Mouse (Mus musculus): Measurements from ENCODE around the gene Myom1. TPM values are rescaled to one million over a fixed set of nuclear protein-coding genes. Genes with fewer than 3 reads are reported as not detected.

Myom1 gene
- polyA plus RNA-seq, 1 experiment = 1.5 TPM

DNA sequence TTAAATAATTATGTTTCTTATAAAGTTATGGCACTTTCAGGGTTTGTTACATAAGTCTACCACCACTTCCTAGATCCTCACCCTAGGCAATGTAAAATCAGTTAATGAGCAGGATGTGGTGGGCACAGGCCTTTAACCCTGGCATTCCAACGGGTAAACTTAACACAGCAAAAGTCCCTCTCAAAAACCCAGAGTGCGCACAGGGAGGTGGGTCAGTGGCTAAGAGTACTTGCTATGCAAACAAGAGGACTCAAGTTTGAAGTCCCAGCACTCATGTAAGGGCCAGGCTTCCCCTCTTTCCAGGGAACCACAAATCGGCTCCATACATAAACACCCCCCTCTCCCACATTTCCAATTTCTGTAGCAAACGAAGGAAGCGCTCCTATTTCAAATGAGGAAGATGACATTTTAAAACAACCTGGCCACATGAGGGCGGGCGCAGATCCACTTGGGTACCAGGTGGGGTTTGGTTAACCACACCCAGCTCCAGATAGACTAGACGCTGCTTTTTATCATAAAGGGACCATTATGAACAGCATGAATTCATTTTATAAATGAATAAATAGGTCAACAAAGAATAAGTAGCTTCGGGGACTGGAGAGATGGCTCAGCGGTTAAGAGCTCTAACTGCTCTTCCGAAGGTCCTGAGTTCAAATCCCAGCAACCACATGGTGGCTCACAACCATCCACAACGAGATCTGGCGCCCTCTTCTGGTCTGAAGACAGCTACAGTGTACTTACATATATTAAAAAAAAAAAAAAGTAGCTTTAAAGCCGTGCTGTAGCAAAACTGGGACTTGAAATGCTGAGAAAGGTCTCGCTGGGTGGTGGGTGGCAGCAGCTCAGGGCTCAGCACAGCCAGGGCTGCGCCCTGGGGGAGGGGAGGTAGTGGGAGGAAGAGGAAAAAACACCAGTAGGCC, 10.5 kb upstream of the Myom1 start:
- H3K4me3 ChIP-seq (ENCODE audit: extremely low read depth, insufficient read depth, insufficient read length) = no peak overlapping the region
- TF ChIP-seq POLR2A (IDR thresholded peaks at IDR 0.05; ENCODE audit: low read depth, low read length) = no peak
- no peak for TF ChIP-seq CTCF (IDR thresholded peaks at IDR 0.05; ENCODE audit: extremely low read depth, insufficient read depth, insufficient read length, insufficient replicate concordance)
- peaks cover 17% of the 10 kb centered on the region for H3K4me1 ChIP-seq (ENCODE audit: control insufficient read depth, insufficient read depth, insufficient read length)
- no peak overlapping the region; the same call in 1 of the 2 replicates for H3K27ac ChIP-seq (ENCODE audit: insufficient read depth, low read length)
- H3K36me3 ChIP-seq (ENCODE audit: control insufficient read depth, insufficient read depth, low read length) = peaks cover 20% of the 10 kb centered on the region
- no peaks in the 10 kb centered on the region for H3K27me3 ChIP-seq (ENCODE audit: control insufficient read depth, insufficient read depth, low read length)
- DNase-seq (ENCODE audit: low read depth in 1 of 2, low spot score in 2 of 2) = no peak
- 66% methylated on average over 16 of the region's 16 CpGs for WGBS

DNA sequence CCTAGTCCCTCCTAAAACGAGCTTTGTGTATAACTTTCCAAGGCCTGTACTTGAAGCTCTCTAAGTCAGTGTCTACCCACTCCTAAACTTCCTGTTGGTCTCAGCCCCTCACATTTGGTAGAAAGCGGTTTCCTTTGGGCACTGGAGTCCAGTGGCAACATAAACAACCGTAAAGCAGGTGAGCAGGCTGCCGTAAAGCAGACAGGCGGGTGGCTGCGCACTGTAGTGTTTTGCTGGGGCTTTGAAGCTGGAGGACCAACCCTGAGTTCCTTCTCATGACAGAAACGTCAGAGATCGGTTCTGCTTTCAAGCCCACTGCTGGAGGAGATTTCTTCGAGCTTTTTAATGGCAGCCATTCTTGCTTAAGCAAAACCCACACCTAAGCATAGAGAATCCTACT, 9.8 kb upstream of the Myom1 start:
- DNase-seq (ENCODE audit: low read depth in 1 of 2, low spot score in 2 of 2) = no peak
- 85% methylated on average over 9 of the region's 9 CpGs for WGBS
- Histone ChIP-seq H3K27ac (ENCODE audit: insufficient read depth, low read length) (no peak overlapping the region), H3K4me3 (ENCODE audit: extremely low read depth, insufficient read depth, insufficient read length) (no peak overlapping the region), H3K27me3 (ENCODE audit: control insufficient read depth, insufficient read depth, low read length) (no peaks in the 10 kb centered on the region), H3K36me3 (ENCODE audit: control insufficient read depth, insufficient read depth, low read length) (peaks cover 20% of the 10 kb centered on the region), H3K4me1 (ENCODE audit: control insufficient read depth, insufficient read depth, insufficient read length) (peaks cover 17% of the 10 kb centered on the region)
- TF ChIP-seq POLR2A (IDR thresholded peaks at IDR 0.05; ENCODE audit: low read depth, low read length) = no peak
- TF ChIP-seq CTCF (IDR thresholded peaks at IDR 0.05; ENCODE audit: extremely low read depth, insufficient read depth, insufficient read length, insufficient replicate concordance) = no peak

DNA sequence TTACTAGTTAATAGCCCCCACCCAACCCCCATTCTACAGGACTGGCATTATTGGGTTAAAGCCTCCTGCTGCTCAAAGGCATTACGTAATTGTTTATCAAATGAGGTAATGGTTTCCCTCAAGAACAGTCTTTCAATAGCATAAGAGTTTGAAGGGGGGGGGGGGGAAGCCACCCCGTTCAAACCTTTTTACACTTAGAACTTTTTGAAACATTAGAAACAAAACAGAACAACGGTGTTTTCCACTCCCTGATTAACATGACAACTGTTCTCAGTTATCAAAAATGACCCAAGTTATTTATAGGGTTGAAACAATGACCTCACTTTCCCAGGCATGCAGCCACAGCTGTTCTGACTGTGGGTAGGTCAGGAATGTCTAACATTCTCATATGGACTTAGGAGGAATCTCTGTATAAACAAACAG, 9.0 kb upstream of the Myom1 start:
- 72% methylated on average over 3 of the region's 3 CpGs for WGBS
- TF ChIP-seq CTCF (IDR thresholded peaks at IDR 0.05; ENCODE audit: extremely low read depth, insufficient read depth, insufficient read length, insufficient replicate concordance) (no peak), POLR2A (IDR thresholded peaks at IDR 0.05; ENCODE audit: low read depth, low read length) (no peak)
- Histone ChIP-seq H3K4me1 (ENCODE audit: control insufficient read depth, insufficient read depth, insufficient read length) (peaks cover 12% of the 10 kb centered on the region), H3K4me3 (ENCODE audit: extremely low read depth, insufficient read depth, insufficient read length) (no peak overlapping the region), H3K27me3 (ENCODE audit: control insufficient read depth, insufficient read depth, low read length) (no peaks in the 10 kb centered on the region), H3K36me3 (ENCODE audit: control insufficient read depth, insufficient read depth, low read length) (peaks cover 20% of the 10 kb centered on the region), H3K27ac (ENCODE audit: insufficient read depth, low read length) (no peak overlapping the region)
- no peak for DNase-seq (ENCODE audit: low read depth in 1 of 2, low spot score in 2 of 2)

DNA sequence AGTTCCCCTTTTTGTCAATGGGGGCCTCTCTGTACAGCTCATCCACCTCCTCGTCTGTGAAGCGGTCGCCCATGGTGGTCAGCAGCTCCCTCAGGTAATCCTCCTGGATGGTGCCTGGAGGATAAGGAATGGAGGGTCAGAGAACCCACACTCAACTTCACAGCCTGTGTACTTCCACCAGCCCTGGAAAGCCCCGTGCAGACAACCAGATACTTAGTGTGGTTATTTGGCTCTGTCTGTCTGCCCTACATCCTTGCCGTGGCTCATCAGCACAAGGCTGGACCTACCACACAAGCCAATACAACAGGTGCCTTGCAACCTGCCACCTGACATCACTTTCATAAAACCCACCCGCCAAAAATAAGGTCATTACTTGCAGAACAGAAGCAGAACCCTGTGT, 7.8 kb upstream of the Myom1 start:
- no peak for DNase-seq (ENCODE audit: low read depth in 1 of 2, low spot score in 2 of 2)
- H3K4me1 ChIP-seq (ENCODE audit: control insufficient read depth, insufficient read depth, insufficient read length) = peaks cover 5% of the 10 kb centered on the region
- peaks cover 22% of the 10 kb centered on the region for H3K36me3 ChIP-seq (ENCODE audit: control insufficient read depth, insufficient read depth, low read length)
- TF ChIP-seq CTCF (IDR thresholded peaks at IDR 0.05; ENCODE audit: extremely low read depth, insufficient read depth, insufficient read length, insufficient replicate concordance) (no peak), POLR2A (IDR thresholded peaks at IDR 0.05; ENCODE audit: low read depth, low read length) (no peak)
- no peak overlapping the region for H3K27ac ChIP-seq (ENCODE audit: insufficient read depth, low read length)
- WGBS = 82% methylated on average over 6 of the region's 6 CpGs
- no peaks in the 10 kb centered on the region for H3K27me3 ChIP-seq (ENCODE audit: control insufficient read depth, insufficient read depth, low read length)
- H3K4me3 ChIP-seq (ENCODE audit: extremely low read depth, insufficient read depth, insufficient read length) = no peak overlapping the region

DNA sequence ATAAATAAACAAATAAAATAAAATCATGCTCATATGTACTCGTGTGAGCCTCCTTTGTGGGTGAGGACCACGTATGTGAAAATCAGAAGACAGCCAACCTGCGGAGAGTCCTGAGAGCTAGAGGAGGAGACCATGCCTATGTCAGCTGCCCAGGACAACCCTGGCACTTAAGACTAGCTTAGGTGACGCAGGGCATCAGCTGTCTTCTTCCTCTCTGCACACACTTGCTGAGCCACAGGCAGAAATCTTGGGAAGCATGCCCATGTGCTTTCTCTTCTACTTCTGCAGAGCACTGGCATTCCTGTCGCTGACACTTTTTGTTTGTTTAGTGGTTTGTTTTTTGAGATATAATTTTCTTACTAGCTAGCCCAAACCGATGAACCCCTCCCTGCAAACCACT, 6.9 kb upstream of the Myom1 start:
- WGBS = 93% methylated on average over 6 of the region's 6 CpGs
- Histone ChIP-seq H3K27me3 (ENCODE audit: control insufficient read depth, insufficient read depth, low read length) (no peaks in the 10 kb centered on the region), H3K36me3 (ENCODE audit: control insufficient read depth, insufficient read depth, low read length) (peaks cover 22% of the 10 kb centered on the region), H3K27ac (ENCODE audit: insufficient read depth, low read length) (no peak overlapping the region), H3K4me1 (ENCODE audit: control insufficient read depth, insufficient read depth, insufficient read length) (peaks cover 5% of the 10 kb centered on the region; the same call in 1 of the 2 replicates), H3K4me3 (ENCODE audit: extremely low read depth, insufficient read depth, insufficient read length) (no peak overlapping the region)
- TF ChIP-seq CTCF (IDR thresholded peaks at IDR 0.05; ENCODE audit: extremely low read depth, insufficient read depth, insufficient read length, insufficient replicate concordance) (no peak), POLR2A (IDR thresholded peaks at IDR 0.05; ENCODE audit: low read depth, low read length) (no peak)
- DNase-seq (ENCODE audit: low read depth in 1 of 2, low spot score in 2 of 2) = no peak

DNA sequence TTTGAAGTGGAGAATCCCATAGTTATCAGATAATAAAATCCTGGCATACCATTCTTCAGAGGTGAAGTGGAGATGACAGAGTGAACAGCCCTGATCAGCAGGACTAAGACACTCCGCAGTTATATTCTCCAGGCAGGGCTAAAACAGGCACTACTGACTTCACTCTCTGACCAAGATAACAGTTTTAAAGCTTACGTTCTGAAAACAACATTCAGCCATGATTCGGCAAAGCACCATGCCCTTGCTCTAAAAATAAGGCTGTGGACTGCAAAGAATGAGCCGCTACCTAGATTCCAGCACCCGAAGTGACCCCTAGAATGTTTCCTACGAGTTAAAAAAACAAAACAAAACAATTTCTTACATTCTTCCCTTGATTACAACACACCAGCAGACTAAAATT, 4.6 kb upstream of the Myom1 start:
- WGBS = 78% methylated on average over 6 of the region's 6 CpGs
- no peak for TF ChIP-seq POLR2A (IDR thresholded peaks at IDR 0.05; ENCODE audit: low read depth, low read length)
- no peaks in the 10 kb centered on the region; the same call in 1 of the 2 replicates for H3K4me1 ChIP-seq (ENCODE audit: control insufficient read depth, insufficient read depth, insufficient read length)
- peaks cover 17% of the 10 kb centered on the region for H3K36me3 ChIP-seq (ENCODE audit: control insufficient read depth, insufficient read depth, low read length)
- no peak overlapping the region for H3K27ac ChIP-seq (ENCODE audit: insufficient read depth, low read length)
- H3K27me3 ChIP-seq (ENCODE audit: control insufficient read depth, insufficient read depth, low read length) = no peaks in the 10 kb centered on the region
- no peak overlapping the region for H3K4me3 ChIP-seq (ENCODE audit: extremely low read depth, insufficient read depth, insufficient read length)
- DNase-seq (ENCODE audit: low read depth in 1 of 2, low spot score in 2 of 2) = no peak

DNA sequence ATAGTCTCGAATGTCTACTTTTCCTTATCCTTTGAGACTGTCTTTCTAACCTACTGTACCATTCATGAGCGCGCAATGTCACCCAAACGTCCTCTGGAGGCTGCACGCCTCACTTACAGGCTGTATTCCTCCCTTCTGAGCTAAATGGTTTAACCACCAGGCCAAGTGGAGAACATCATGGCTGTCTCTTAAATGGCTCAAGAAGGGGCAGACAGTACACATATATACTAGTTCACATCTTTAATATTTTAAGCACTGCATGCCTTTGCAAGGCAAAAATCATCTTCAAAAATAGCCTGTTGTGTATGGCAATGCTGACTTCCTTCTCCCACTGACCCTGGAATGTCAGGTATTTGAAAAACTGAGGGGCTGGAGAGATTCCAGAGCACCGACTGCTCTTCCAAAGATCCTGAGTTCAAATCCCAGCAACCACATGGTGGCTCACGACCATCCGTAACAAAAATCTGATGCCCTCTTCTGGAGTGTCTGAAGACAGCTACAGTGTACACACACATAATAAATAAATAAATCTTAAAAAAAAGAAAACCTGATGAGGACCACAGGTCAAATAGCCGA, 3.9 kb upstream of the Myom1 start:
- Histone ChIP-seq H3K27me3 (ENCODE audit: control insufficient read depth, insufficient read depth, low read length) (no peaks in the 10 kb centered on the region), H3K4me3 (ENCODE audit: extremely low read depth, insufficient read depth, insufficient read length) (no peak overlapping the region), H3K4me1 (ENCODE audit: control insufficient read depth, insufficient read depth, insufficient read length) (no peaks in the 10 kb centered on the region; the same call in 1 of the 2 replicates), H3K27ac (ENCODE audit: insufficient read depth, low read length) (no peak overlapping the region), H3K36me3 (ENCODE audit: control insufficient read depth, insufficient read depth, low read length) (peaks cover 16% of the 10 kb centered on the region)
- whole genome bisulfite sequencing = 79% methylated on average over 9 of the region's 9 CpGs
- TF ChIP-seq POLR2A (IDR thresholded peaks at IDR 0.05; ENCODE audit: low read depth, low read length) (no peak), CTCF (IDR thresholded peaks at IDR 0.05; ENCODE audit: extremely low read depth, insufficient read depth, insufficient read length, insufficient replicate concordance) (no peak)
- no peak for DNase-seq (ENCODE audit: low read depth in 1 of 2, low spot score in 2 of 2)

Measured in spleen, adult 2 months (tissue).